Mouse (Mus musculus) G1E-ER4 (cell line): ENCODE measurements around the gene Lsm14b. TPM values are rescaled to one million over a fixed set of nuclear protein-coding genes. Genes with fewer than 3 reads are reported as not detected.

Source experiments
- GATA1 ChIP-seq: IDR thresholded peaks from one replicate; pipeline ENCODE4 v1.8.0; 2012; ENCODE audit warnings: low read length, inconsistent platforms
- polyA plus RNA-seq: library from polyadenylated mRNA; stranded (reverse); fragments of >175 nt; gene quantifications from 2 replicates; pipeline ENCODE4 v1.2.3, GENCODE M21; 2012

The Lsm14b gene
- polyA plus RNA-seq, 1 experiment = 57.9 TPM

DNA sequence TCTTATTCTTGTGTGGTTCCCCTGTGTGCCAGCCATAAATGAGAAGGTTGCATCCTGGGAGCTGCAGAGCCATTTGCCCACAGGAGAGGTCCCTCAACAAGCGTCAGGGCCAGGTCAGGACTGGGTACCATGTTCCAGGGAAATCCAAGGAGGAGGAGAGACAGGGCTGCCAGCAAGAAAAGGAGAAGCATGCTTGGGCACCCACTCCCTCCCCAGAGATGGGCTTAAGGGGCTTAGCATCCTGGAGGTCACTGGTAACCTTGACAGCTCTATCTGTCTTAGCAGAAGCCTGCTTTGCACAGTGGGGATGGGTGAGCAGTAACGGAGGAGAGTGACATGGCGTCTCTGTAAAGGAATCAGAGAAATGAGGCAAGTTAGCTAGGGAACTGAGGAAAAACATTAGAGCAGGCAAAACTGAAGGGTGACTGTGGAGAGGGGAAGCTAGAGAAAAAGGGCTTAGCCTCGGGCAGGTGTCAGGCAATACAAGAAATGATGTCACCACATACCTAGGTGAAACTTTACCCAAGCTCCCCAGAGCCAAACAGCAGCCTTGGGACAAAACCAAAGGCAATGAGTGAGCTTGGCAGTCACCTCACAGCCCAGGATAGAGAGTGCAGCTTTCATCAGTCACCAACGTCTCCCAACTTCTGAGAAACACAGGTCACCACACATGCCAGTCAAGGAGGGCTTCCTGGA, 19.0 kb upstream of the Lsm14b start:
- no peak for TF ChIP-seq GATA1

GRCm38 (mm10) chr2:180006352-180007017, 18.3 kb upstream of the Lsm14b start:
- TF ChIP-seq GATA1 = no peak

GRCm38 (mm10) chr2:180010686-180011085, 14.1 kb upstream of the Lsm14b start:
- TF ChIP-seq GATA1 = no peak

DNA sequence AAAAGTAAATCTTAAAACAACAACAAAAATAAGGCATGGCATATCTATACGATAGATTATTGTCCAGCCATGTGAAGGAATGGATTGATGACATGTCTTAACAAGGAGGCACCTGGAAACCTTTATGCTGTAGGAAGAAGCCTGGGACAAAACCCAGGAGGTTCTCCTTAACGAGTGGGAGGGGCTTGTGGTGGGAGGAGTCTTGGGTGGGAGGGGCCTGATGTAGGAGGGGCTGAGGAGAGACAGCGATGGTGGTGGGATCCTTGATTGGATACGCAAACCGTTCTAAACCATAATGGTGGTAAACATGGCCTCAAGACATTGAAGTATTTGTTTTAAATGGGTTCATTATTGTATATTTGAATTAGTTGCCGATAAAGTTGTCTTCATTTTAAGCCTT, 13.4 kb upstream of the Lsm14b start:
- no peak for TF ChIP-seq GATA1

GRCm38 (mm10) chr2:180013686-180014085, 11.1 kb upstream of the Lsm14b start:
- no peak for TF ChIP-seq GATA1

DNA sequence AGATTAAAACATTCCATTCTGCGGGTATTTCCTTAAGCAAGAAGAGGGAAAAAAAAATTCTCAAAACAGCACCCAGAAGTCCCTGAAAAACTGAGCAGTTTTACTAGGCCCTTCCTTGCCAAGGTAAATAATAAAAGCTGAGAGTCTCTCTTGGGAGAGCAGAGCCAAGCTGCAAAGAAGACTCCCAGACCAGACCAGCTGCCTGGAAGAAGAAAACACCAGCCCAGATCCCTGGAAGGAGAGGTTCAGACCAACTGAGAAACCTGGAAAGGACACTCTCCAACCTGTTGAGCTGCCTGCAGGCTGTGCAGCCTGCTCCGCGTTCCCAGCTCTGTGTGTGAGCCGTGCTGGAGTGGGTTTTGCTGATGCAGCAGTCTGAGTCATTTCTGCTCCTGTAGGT, 7.2 kb upstream of the Lsm14b start:
- no peak for TF ChIP-seq GATA1

DNA sequence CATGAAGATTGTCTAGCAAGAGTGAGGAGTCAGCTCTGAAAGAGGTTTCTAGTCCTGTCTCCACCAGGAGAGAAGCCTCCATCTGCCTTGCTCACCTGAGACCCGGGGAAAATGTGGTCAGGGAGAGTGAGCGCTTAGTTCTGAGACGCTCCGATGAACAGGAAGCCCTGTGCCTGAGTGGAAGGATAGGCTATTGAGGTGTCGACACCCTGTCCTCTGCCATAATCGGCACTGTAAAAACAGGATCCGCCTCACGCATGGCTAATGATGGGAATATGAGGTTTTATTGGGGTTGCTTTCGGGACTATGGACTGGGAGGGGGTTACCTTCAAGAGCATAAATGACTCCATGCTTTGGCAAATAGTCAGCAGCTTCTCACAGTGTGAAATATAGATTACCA, 6.2 kb upstream of the Lsm14b start:
- TF ChIP-seq GATA1 = no peak

GRCm38 (mm10) chr2:180020091-180020661, 4.6 kb upstream of the Lsm14b start:
- TF ChIP-seq GATA1 = no peak

DNA sequence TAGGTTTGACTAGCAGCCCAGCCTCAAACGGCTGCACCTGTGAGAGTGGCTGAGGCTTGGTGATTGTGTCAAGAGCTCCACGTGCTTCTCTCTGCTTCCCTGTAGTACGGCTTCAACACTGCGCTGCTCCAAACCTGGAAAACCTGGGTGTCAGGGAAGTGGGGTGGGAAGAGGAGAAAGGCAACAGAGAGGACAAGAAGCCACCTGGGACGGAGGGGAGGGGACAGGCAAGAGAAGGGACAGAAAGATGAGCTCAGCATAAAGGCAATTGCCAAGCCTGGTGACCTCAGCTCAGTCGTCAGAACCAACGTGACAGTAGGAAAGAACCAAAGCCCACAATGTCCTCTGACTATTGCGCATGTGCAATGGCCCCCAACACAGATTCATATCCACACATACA, 3.9 kb upstream of the Lsm14b start:
- TF ChIP-seq GATA1 = no peak

DNA sequence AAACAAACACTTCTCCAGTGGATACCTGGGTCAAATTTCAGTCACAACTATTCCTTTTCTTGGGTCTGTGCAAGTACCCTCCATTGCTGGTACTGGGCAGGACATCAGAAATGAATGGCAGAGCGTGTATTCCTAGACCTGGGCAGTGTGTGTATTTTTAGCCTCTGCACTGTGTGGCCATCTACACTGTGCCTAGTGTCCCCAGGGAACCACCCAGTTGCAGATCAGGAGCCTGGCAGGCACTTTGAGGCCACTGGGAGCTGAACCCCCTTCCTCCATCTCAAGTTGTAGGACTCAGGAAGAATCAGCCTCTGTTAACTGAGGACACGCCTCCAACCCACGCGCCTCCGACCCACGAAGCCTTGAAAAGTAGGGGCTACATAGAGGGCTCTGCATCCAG, 2.0 kb upstream of the Lsm14b start:
- no peak for TF ChIP-seq GATA1

- TF ChIP-seq GATA1 = no peak
These were observed 511 bp downstream of the Lsm14b start for GRCm38 (mm10) chr2:180025135-180025860.

- TF ChIP-seq GATA1 = no peak
These were observed 1.0 kb downstream of the Lsm14b start for GRCm38 (mm10) chr2:180025861-180026200.

GRCm38 (mm10) chr2:180027768-180028167, 3.0 kb downstream of the Lsm14b start:
- TF ChIP-seq GATA1 = no peak

- TF ChIP-seq GATA1 = no peak
These were observed 6.5 kb downstream of the Lsm14b start for GRCm38 (mm10) chr2:180031270-180031669.

DNA sequence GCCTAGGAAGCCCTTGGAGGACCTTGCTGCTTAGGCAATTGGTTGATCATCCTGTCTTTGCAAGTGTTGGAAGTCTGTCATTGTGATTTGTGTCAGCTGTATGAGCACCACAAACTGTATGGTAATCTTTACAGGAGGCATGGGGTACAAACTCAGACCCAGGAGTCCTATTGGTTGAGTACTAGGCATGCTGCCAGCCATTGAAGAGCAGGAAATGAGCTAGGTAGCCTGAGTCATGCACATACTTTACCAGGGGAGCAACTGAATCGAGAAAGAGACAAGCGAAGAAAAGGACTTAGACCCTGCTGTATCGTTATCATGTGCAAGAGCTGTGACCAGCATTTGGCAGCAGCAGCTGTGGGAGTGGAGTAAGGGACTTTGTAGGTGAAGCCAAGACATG, 8.1 kb downstream of the Lsm14b start:
- TF ChIP-seq GATA1 = no peak

DNA sequence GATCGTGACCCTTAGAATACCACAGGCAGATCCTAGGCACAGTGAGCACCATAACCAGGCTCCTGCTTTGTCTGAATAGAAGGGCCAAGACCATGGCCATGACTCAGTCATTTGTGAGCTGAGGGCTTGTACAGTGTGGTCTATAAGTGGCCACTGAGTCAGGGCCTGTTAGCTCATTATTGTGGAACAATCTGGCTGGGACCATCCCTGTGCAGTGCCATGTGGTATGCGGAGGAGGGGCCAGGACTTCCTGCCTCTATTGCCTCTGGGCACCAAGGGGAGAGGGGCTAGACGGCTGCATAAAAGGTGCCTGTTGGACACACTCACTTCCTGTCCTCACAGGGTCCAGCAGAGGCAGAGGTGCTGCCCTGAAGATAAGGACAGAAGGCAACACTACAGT, 9.2 kb downstream of the Lsm14b start:
- no peak for TF ChIP-seq GATA1

DNA sequence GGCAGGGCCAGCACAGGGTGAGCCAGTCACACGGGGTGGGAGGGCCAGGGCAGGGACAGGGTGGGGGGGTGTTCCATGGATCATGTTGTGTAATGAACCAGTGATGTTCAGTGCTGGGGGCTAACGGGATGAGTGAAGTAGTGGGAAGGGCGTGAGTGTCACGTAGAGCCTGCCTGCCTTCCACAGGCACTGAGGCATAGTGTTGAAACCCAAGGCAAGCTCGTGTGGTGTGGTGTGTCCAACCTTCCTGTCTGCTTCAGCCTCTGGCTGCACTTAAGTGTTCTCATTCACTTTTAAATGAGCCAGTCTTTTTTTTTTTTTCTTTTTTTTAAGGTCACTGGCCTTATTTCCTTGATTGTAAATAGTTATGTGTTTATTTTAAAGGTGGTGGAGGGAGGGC, 10.0 kb downstream of the Lsm14b start:
- no peak for TF ChIP-seq GATA1

GRCm38 (mm10) chr2:180040406-180040805, 15.6 kb downstream of the Lsm14b start:
- no peak for TF ChIP-seq GATA1
